Mouse (Mus musculus): Measurements from ENCODE around the gene Ppp1r16b. TPM values are rescaled to one million over a fixed set of nuclear protein-coding genes. Genes with fewer than 3 reads are reported as not detected.

Gene Ppp1r16b
- polyA plus RNA-seq, 1 experiment, result 0.04 TPM

DNA sequence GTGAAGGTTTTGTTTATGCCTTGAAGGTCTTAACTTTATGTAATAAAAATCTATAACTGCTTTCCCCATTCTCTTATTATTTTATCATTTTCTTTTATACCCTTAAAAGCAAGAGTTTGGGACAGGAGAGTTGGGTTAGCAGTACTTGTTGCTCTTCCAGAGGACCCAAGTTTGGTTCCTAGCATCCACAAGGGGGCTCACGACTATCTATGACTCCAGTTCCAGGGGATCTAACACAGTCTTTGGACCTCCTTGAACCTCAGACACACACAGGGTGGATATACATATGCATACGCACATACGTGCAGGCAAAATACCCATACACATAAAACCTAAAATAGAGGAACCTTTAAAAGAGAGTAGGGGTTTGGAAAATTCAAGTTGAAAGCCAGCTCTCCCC lies 39.5 kb downstream of the Ppp1r16b start:
- H3K4me3 ChIP-seq (ENCODE audit: insufficient read depth, poor library complexity, severe bottlenecking), result no peak overlapping the region
- no peaks in the 10 kb centered on the region for H3K79me2 ChIP-seq (ENCODE audit: control insufficient read depth, insufficient read depth)
- peaks cover 27% of the 10 kb centered on the region for H3K27me3 ChIP-seq (ENCODE audit: control insufficient read depth, insufficient read depth, insufficient read length)
- no peaks in the 10 kb centered on the region for H3K79me3 ChIP-seq (ENCODE audit: low read depth)
- TF ChIP-seq FOSL1 (IDR thresholded peaks at IDR 0.05; ENCODE audit: insufficient read depth, low read length, poor library complexity, severe bottlenecking) (no peak), CEBPB (IDR thresholded peaks at IDR 0.05; ENCODE audit: low read depth) (no peak), USF1 (IDR thresholded peaks at IDR 0.05; ENCODE audit: low read depth) (no peak), CTCF (IDR thresholded peaks at IDR 0.05; ENCODE audit: control insufficient read depth, insufficient read depth, insufficient read length) (no peak), MYOG (IDR thresholded peaks at IDR 0.05; ENCODE audit: control insufficient read depth, extremely low read depth, insufficient read length) (no peak), MAX (IDR thresholded peaks at IDR 0.05) (no peak), MYOD1 (IDR thresholded peaks at IDR 0.05; ENCODE audit: control insufficient read depth, insufficient read length, low read depth) (no peak)
- H3K36me3 ChIP-seq (ENCODE audit: control insufficient read depth, insufficient read depth), result no peaks in the 10 kb centered on the region
- H3ac ChIP-seq (ENCODE audit: control insufficient read depth, insufficient read length, low read depth), result no peak overlapping the region

DNA sequence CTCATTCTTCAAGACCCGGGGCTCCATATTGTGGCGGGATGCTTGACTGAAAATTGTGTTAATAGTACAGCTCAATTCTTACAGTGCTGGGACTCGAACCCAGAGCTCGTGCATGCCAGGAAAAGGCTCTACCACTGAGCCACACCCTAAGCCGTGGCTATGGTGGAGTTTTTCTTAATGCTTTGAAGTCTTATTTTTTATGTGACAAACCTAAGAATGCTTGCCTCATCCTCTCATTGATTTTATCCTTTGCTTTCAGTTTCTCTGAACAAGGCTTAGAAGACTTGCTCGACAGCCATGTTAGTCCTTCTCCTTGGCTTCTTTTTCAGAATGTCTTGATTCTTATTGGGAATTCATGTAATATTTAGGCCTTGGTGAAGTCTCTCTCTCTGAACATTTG lies 40.3 kb downstream of the Ppp1r16b start:
- Histone ChIP-seq H3ac (ENCODE audit: control insufficient read depth, insufficient read length, low read depth) (no peak overlapping the region), H3K79me2 (ENCODE audit: control insufficient read depth, insufficient read depth) (no peaks in the 10 kb centered on the region), H3K27me3 (ENCODE audit: control insufficient read depth, insufficient read depth, insufficient read length) (peaks cover 21% of the 10 kb centered on the region), H3K79me3 (ENCODE audit: low read depth) (no peaks in the 10 kb centered on the region), H3K36me3 (ENCODE audit: control insufficient read depth, insufficient read depth) (no peaks in the 10 kb centered on the region), H3K4me3 (ENCODE audit: insufficient read depth, poor library complexity, severe bottlenecking) (no peak overlapping the region)
- TF ChIP-seq CTCF (IDR thresholded peaks at IDR 0.05; ENCODE audit: control insufficient read depth, insufficient read depth, insufficient read length) (no peak), CEBPB (IDR thresholded peaks at IDR 0.05; ENCODE audit: low read depth) (no peak), USF1 (IDR thresholded peaks at IDR 0.05; ENCODE audit: low read depth) (no peak), MAX (IDR thresholded peaks at IDR 0.05) (no peak), MYOD1 (IDR thresholded peaks at IDR 0.05; ENCODE audit: control insufficient read depth, insufficient read length, low read depth) (no peak), FOSL1 (IDR thresholded peaks at IDR 0.05; ENCODE audit: insufficient read depth, low read length, poor library complexity, severe bottlenecking) (no peak), MYOG (IDR thresholded peaks at IDR 0.05; ENCODE audit: control insufficient read depth, extremely low read depth, insufficient read length) (no peak)

DNA sequence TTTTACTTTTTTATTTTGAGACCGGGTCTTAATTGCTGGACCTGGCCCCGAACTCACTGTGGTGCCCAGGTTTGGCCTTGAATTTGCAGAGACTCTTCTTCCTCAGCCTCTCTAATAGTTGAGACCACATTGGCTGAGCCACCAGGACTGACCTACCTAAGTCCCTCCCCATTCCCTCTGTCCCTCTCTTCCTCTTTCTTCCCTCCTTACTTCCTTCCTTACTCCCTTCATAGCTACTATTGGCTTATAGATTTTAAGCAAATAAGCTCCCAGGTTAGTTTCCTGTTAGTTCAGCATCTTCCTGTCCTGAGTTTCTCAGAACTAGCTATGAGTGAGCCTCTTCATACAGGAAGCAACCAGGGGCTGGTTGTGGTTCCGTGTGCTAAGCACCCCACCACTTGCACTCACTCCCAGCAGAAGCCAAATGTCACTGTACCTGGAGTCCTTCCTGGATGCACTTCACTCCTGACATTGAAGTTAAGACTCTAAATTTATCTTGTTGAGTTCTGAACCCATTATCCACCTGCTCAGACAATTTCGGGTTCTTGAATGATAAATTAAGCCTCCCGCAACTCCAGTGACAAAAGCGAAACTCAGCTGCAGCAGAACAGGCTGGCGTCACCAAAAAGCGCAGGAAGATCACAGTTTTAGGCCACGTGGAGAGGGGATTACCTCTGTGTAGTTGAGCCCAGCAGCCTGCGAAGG lies 41.7 kb downstream of the Ppp1r16b start:
- Histone ChIP-seq H3K27me3 (ENCODE audit: control insufficient read depth, insufficient read depth, insufficient read length) (peaks cover 21% of the 10 kb centered on the region), H3K79me2 (ENCODE audit: control insufficient read depth, insufficient read depth) (no peaks in the 10 kb centered on the region), H3K36me3 (ENCODE audit: control insufficient read depth, insufficient read depth) (no peaks in the 10 kb centered on the region), H3K79me3 (ENCODE audit: low read depth) (no peaks in the 10 kb centered on the region), H3ac (ENCODE audit: control insufficient read depth, insufficient read length, low read depth) (no peak overlapping the region), H3K4me3 (ENCODE audit: insufficient read depth, poor library complexity, severe bottlenecking) (no peak overlapping the region)
- TF ChIP-seq MYOG (IDR thresholded peaks at IDR 0.05; ENCODE audit: control insufficient read depth, extremely low read depth, insufficient read length) (no peak), CEBPB (IDR thresholded peaks at IDR 0.05; ENCODE audit: low read depth) (no peak), MYOD1 (IDR thresholded peaks at IDR 0.05; ENCODE audit: control insufficient read depth, insufficient read length, low read depth) (no peak), CTCF (IDR thresholded peaks at IDR 0.05; ENCODE audit: control insufficient read depth, insufficient read depth, insufficient read length) (no peak), MAX (IDR thresholded peaks at IDR 0.05) (no peak), USF1 (IDR thresholded peaks at IDR 0.05; ENCODE audit: low read depth) (no peak), FOSL1 (IDR thresholded peaks at IDR 0.05; ENCODE audit: insufficient read depth, low read length, poor library complexity, severe bottlenecking) (no peak)

DNA sequence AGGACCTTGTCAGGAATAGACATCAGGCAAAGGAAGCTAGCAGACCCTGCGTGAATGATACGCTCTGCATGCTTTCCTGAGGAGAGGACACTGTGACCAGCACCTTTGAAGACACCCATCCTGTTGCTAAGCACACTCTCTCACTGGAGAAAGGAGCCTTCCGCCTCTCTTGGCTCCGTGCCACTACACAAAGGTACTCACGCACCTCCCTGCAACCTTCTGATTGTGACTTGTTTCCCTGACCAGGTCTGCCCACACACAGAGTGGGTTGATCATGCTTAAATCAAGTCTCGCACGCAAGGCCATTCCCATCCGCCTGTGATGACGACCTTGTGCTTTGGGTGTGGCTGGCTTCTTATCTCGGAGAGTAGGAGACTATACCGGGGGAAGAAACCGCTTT lies 42.9 kb downstream of the Ppp1r16b start:
- Histone ChIP-seq H3ac (ENCODE audit: control insufficient read depth, insufficient read length, low read depth) (no peak overlapping the region), H3K79me3 (ENCODE audit: low read depth) (no peaks in the 10 kb centered on the region), H3K27me3 (ENCODE audit: control insufficient read depth, insufficient read depth, insufficient read length) (peaks cover 26% of the 10 kb centered on the region), H3K79me2 (ENCODE audit: control insufficient read depth, insufficient read depth) (no peaks in the 10 kb centered on the region), H3K36me3 (ENCODE audit: control insufficient read depth, insufficient read depth) (no peaks in the 10 kb centered on the region), H3K4me3 (ENCODE audit: insufficient read depth, poor library complexity, severe bottlenecking) (no peak overlapping the region)
- TF ChIP-seq MYOG (IDR thresholded peaks at IDR 0.05; ENCODE audit: control insufficient read depth, extremely low read depth, insufficient read length) (no peak), CTCF (IDR thresholded peaks at IDR 0.05; ENCODE audit: control insufficient read depth, insufficient read depth, insufficient read length) (no peak), CEBPB (IDR thresholded peaks at IDR 0.05; ENCODE audit: low read depth) (no peak), MAX (IDR thresholded peaks at IDR 0.05) (no peak), FOSL1 (IDR thresholded peaks at IDR 0.05; ENCODE audit: insufficient read depth, low read length, poor library complexity, severe bottlenecking) (no peak), USF1 (IDR thresholded peaks at IDR 0.05; ENCODE audit: low read depth) (no peak), MYOD1 (IDR thresholded peaks at IDR 0.05; ENCODE audit: control insufficient read depth, insufficient read length, low read depth) (no peak)

DNA sequence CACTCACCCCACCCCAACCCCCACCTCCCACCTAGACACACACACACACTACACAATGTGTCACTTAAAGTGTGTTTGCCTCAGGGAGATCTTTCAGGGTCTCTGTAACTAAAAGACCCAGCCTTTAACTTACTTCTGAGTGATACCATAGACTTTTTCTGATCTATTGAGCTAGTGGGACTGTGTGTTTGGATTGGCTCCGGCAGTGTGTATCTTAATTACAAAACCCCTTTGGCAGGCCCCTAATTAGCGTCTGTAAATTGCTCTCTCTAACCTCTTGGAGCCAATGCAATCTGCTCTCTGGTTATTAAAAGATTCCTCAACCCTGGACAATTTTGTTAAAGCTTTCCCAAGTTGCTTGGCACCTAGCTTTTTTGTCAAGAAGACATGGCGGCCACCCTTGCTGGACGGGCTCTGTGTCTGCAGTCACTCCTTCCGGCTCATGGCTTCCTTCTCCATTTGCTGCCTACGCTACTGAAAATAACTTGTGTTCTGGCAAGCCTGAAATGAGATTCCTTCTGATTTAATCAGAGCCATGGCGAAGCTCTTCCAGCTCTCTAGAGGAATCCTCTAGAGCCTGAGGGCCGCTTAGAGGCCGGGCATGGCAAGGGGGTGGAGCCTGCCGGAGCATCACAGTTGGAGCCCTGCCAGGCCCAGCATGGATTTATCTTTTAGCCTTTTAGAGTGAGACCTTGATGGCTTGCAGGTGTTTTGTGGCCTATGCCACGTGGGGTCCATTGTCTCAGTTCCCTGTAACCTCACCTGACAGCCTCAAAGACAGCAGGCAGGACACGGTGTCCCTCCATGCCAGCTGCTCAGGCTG lies 46.9 kb downstream of the Ppp1r16b start:
- Histone ChIP-seq H3K4me3 (ENCODE audit: insufficient read depth, poor library complexity, severe bottlenecking) (no peak overlapping the region), H3K79me2 (ENCODE audit: control insufficient read depth, insufficient read depth) (no peaks in the 10 kb centered on the region), H3K79me3 (ENCODE audit: low read depth) (no peaks in the 10 kb centered on the region), H3K36me3 (ENCODE audit: control insufficient read depth, insufficient read depth) (no peaks in the 10 kb centered on the region), H3K27me3 (ENCODE audit: control insufficient read depth, insufficient read depth, insufficient read length) (peaks cover 21% of the 10 kb centered on the region), H3ac (ENCODE audit: control insufficient read depth, insufficient read length, low read depth) (no peak overlapping the region)
- no peak for TF ChIP-seq CEBPB (IDR thresholded peaks at IDR 0.05; ENCODE audit: low read depth)
- TF ChIP-seq CTCF (IDR thresholded peaks at IDR 0.05; ENCODE audit: control insufficient read depth, insufficient read depth, insufficient read length), result no peak
- no peak for TF ChIP-seq FOSL1 (IDR thresholded peaks at IDR 0.05; ENCODE audit: insufficient read depth, low read length, poor library complexity, severe bottlenecking)
- TF ChIP-seq USF1 (IDR thresholded peaks at IDR 0.05; ENCODE audit: low read depth), result no peak
- no peak for TF ChIP-seq MAX (IDR thresholded peaks at IDR 0.05)
- no peak for TF ChIP-seq MYOG (IDR thresholded peaks at IDR 0.05; ENCODE audit: control insufficient read depth, extremely low read depth, insufficient read length)
- no peak for TF ChIP-seq MYOD1 (IDR thresholded peaks at IDR 0.05; ENCODE audit: control insufficient read depth, insufficient read length, low read depth)

Data from C2C12 (cell line).